Mouse (Mus musculus) adrenal gland, postnatal 4 days (tissue): ENCODE data around the gene Vkorc1. TPM values are rescaled to one million over a fixed set of nuclear protein-coding genes. Genes with fewer than 3 reads are reported as not detected.

Source experiments
- DNase-seq, 2 experiments: peaks; one replicate each; pipeline ENCODE4 v3.0.0; 2021 to 2022; ENCODE audit warnings: low spot score in 2 of 2, mixed read lengths in 2 of 2
- total RNA-seq, 2 experiments: library from RNA; stranded (reverse); gene quantifications; 2 replicates each; pipeline ENCODE4 v1.2.3; 2021

Vkorc1 gene
- total RNA-seq, 2 experiments from 2014 or later = 71.8 to 93.6 TPM

DNA sequence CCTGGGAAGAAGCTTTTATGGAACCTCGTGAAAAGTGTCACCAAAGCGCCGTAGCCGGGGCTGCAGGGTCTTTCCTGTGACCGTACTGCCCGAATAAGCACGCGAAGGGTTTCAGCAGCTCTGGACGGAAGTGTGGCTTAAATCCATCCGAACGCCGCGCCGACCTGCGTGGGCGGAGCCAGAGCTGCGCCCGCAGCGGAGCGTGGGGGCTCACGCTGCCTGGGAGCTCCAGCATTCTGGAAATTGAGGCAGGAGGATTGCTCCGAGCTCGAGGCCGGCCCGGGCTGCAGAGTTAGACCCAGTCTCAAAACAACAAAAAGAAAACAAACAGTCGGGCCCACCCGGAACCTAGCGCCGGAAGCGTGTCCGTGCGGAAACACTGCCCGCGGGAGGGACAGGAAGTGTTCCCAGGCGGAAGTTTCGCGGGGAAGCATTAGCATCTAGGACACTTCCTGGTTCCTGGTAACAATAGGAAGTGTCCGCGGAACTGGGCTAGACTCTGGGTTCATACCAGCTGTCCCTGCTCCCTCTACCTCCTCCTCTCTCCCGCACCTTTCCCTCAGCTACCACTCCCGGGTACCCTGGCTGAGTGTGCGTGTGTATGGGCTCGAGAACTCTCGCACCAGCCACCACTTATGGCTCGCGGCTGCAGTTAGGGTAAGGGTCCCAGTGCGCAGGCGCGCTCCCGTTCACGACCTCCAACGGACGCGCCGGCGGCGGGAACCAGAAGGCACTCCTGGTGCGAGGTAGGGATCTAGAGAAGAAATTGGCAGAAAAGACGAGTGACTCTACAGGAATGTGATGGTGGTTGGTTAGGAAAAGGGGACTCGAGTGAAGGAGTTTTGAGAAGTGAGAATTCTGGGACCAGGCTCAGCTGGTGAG is 18.7 kb downstream of the Vkorc1 start, which contains the start of gene Zfp668:
TSS of gene Zfp668 (minus strand) at position 362 of the 882 bp plus-strand sequence.
- DNase-seq = peak; percentile 76 to 83

DNA sequence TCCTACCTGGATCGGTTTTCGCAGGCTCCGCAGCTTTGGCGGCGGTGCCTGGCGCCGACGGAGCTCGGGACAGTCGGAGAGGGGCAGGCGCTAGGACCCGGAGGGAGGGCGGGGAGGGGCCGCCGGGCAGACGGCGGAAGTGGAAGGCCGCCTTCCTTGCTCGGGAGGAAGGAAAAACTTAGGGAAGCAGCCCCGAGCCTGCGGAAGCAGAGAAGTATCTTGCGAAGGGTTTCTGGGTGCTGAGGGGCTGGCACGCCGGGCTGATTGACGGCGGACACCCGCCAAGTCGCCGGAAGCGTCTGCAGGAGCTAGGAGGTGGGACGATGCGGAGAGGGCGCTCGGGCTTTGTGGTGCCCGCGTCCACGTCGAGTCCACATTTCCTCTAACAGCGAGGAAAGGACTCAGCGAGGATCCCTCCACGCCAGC is 19.4 kb downstream of the Vkorc1 start, which contains the start of gene Zfp646:
TSS of gene Zfp646 (plus strand) at position 181 of the 426 bp plus-strand sequence.
- peak; percentile 56 to 66 for DNase-seq

DNA sequence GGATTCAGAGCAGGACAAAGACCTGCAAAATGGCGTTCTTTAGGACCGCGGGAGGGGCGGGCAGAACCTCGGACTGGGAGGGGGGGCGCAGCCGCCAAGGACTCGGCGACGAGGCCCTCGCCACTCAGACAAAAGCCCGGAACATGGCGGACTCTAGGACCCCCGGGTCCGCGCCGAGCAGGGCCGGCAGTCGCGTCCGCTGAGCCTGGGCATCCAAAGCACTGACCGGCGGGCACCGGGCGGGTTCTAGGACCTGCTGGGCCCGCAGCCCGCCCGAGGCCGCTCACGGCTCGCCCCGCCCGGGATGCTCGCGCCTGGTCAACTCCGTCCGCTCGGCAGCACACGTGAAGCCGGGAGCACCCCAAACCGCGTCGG is 19.8 kb downstream of the Vkorc1 start:
- peak; percentile 77 to 82 for DNase-seq

DNA sequence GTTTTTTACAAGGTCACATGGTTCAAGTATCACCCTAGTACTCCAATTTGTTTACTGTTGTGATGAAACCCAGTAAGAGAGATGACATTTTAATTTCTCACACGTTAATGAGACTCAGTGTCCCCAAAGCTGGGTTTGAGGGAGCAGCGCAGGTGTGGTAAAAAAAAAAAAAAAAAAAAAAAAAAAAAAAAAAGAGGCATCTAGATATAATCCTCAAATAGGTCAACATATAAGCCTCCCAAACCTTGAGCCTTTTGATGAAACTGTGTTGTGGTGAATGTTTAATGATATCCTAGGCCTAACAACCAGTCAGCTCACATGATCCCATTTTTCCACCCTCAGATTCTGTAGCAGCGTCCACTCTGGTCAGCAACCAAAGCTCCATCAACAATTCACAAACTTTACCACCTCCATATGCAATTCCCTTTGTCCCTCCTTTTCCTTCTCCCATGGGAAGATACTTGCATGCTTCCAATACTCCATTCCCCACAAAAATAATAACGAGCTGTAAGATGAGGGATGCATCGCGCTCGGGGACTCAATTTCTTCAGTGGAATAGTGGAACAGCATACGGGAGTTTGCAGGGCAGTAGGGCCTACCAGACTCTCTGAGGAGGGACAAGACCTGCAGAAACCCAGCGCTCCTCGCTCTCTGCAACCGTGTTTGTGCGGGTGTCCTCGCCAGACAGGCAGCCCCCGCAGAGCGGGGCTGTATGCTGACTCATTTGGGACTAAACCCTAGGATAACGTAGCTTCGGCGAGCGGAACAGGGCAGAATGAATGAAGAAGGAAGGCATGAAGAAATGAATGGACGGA is 20.4 kb downstream of the Vkorc1 start:
- no peak for DNase-seq

DNA sequence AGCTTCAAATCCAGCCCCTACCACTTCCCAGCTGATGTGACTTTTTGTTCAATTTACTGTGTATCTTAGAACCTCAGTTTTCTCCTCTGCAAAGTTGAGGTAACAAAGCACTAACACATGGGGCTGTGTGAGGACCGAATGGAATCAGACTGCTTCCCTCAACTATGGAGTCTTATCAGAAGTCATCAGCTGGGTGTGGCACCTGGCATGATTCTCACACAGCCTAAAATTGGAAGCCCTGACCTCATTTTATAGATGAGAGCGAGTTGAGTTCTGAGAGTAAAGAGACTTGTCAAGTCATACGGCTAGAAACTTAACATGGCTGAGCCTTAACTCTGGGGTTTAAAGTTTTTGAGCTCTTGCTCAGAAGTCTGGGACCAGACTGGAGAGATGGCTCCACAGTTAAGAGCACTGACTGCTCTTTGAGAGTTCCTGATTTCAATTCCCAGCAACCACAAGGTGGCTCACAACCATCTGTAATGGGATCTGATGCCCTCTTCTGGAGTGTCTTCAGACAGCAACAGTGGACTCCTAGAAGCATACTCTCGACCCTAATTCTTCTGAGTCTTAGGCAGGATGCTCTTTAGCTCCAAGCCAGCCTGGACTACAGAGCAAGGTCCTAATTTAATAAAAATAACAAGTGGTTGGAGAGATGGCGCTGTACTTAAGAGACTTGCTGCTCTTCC is 25.1 kb downstream of the Vkorc1 start:
- DNase-seq = no peak

DNA sequence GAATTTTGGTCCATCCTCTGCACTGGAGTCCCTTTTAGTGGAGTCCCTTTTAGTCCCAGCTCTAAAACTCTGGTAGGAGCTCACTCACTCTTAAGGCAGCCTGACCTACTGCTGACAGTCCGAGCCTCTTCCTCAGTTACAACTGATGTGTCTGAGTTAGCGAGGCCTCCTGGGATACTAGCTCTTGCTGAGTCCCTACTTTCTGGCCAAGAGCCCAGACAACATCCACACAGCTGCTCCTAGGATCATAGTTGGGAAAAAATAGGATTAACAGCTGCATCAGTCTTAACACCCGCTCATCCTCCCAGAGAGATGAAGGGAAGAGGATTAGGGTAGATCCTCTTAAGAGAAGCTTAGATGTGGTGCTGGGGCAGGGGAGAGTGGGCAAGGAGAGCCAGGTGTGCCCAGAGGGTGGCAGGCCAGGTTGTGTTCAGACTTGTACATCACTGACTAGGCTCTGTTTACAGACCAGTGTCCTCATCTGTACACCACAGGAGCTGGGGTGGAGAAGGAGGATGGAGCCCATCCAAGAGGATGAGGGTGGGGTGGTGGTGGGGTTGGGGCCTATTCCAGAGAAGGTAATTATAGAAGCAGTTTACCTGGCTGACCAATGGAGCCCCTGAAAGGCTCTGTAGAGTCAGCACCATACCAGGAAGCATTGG is 26.1 kb downstream of the Vkorc1 start:
- DNase-seq = no peak

DNA sequence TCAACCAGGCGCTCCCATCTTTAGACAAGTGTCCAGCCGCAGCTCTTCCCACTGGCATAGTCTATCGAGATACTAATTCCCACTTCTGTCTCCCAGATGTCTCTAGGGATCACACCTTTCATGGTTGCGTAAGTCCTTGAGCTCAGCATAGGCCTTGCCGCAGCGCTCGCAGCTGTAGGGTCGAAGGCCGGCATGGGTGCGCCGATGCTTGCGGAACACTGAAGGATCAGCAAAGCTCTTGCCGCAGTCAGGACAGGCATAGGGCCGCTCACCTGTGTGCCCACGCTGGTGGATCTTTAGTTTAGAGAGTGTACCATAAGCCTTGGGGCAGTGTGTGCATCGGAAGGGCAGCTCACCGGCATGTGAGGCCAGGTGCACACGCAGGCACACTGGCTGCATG is 27.8 kb downstream of the Vkorc1 start:
- DNase-seq = no peak

DNA sequence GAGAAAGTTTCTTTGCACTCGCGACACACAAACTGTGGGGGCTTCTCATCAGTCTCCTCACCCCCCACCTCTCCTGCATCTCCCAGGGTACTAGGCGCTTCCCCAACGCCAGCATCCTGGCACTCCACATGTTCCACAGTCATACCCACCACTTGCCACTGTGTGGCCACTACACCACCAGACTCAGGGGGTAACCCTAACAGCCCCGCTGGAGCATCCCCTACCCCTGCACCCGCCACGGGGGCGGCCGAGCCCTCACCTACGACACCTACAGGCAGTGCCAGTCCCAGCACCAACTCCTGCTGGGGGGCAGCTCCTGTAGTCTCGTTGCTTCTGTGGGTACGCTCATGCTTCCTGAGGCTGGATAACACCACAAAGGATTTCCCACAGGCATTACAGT is 29.0 kb downstream of the Vkorc1 start:
- no peak for DNase-seq

DNA sequence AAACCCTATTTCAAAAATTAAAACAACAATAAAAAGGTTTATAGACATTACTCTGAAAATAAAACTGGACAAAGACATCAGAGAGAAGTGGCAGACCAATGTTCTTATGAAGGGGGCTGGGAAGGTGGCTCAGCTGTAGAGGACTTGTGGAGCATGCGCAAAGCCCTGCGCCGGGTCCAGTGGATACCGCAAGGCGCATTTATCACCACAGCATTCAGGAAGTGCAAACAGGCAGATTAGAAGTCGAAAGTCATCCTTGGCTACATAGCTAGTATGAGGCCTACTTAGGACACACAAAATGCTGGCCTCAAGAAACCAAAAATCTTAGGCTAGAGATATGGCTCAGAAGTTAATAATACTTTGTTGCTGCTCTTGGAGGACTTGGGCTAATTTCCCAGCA is 37.2 kb downstream of the Vkorc1 start:
- no peak for DNase-seq

DNA sequence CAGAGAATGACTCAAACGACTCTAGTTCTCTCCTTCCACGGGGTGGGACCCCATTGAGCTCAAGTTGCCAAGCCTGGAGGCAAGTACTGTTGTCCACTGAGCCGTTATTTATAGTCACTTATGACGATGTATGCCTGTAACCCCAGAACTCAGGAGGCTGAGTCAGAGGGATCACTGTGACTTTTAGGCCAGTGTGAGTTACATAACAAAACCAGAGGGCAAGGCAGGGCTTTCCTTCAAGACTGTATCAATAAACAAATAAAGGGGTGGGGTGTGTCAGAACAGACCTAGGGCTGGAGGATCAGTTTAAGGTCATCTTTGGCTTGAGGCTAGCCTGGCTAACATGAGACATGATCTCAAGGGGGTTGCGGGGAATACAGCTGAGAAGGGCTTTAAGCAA is 44.5 kb downstream of the Vkorc1 start:
- DNase-seq = no peak

DNA sequence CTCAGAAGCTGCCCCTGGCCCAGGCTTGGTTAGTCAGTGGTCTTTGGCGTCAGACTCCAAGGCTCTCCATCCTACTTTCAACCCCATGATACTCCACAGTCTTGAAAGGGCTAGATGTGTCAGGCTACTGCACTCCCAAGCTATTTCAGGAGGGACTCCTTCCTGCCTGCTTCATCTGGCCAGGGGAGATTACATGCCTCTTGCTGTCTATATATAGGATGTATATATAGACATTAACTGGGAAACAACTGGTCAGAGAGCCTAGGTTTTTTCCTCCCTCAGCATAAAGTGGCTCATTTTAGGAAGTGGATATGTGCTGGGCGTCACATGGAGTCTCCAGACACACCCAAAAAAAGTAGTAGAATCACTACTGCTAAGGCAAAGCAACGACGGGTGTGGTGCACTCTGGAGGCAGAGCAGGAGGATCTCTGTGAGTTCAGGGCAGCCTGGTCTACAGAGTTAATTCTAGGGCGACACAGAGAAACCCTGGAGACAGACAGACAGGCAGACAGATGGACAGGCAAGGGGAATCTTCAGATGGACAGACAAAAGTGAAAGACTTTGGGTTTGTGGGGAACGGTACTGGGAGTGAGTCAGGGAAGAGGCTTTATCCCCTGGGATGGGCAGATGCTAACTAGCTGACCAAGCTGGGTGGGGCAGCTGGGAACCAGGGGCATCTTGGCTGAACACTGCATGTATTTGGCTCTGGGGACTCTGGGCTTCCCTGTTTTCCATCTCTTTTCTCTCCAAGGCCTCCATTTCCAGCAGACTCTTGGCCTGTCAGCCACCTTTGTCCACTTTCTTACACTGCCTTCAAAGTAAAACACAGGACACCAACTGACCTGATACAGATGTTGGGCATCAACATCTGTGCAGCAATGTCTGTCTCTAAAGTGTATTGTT is 45.2 kb downstream of the Vkorc1 start:
- no peak for DNase-seq

Other genes starting within 250 kb of the Vkorc1 start
- gene Bcl7c, start 186.7 kb downstream of the Vkorc1 start, total RNA-seq = 100 to 1,000 TPM; 129 to 135 TPM
- gene Ctf1, start 182.9 kb downstream of the Vkorc1 start, total RNA-seq = 1 to 10 TPM; 5.2 to 5.4 TPM
- gene Ctf2, start 163.5 kb downstream of the Vkorc1 start, total RNA-seq = not detected
- gene Fbxl19, start 151.1 kb downstream of the Vkorc1 start, total RNA-seq = 10 to 100 TPM; 24.6 to 26.0 TPM
- 10 to 100 TPM; 26.7 to 28.9 TPM for gene Orai3, start 125.8 kb downstream of the Vkorc1 start, total RNA-seq
- gene Setd1a, start 118.9 kb downstream of the Vkorc1 start, total RNA-seq = 10 to 100 TPM; 63.9 to 64.9 TPM
- gene Gm49388, start 110.0 kb downstream of the Vkorc1 start, total RNA-seq = 1 to 10 TPM; 6.2 to 8.1 TPM
- 10 to 100 TPM; 36.9 to 49.1 TPM for gene Hsd3b7, start 95.0 kb downstream of the Vkorc1 start, total RNA-seq
- gene Stx4a, start 71.3 kb downstream of the Vkorc1 start, total RNA-seq = 100 to 1,000 TPM; 101 to 106 TPM
- 10 to 100 TPM; 11.8 to 12.2 TPM for gene Stx1b, start 71.1 kb downstream of the Vkorc1 start, total RNA-seq
- 10 to 100 TPM; 50.2 to 55.8 TPM for gene Zfp646, start 19.4 kb downstream of the Vkorc1 start, total RNA-seq
- gene Zfp668, start 18.8 kb downstream of the Vkorc1 start, total RNA-seq = 10 to 100 TPM; 13.4 to 13.7 TPM
- 1 to 10 TPM in 1 of 2 experiments, under 1 TPM in 1; 0.87 to 2.9 TPM for gene Prss53, start 4.6 kb downstream of the Vkorc1 start, total RNA-seq
- not detected for gene Gm21974, start 163 bp downstream of the Vkorc1 start, total RNA-seq
- gene Bckdk, start 8.5 kb upstream of the Vkorc1 start, total RNA-seq = 100 to 1,000 TPM; 105 to 112 TPM
- 10 to 100 TPM; 27.5 to 30.8 TPM for gene Kat8, start 16.9 kb upstream of the Vkorc1 start, total RNA-seq
- 10 to 100 TPM in 1 of 2 experiments, 1 to 10 TPM in 1; 1.2 to 13.9 TPM for gene Prss8, start 34.5 kb upstream of the Vkorc1 start, total RNA-seq
- gene Prss36, start 51.1 kb upstream of the Vkorc1 start, total RNA-seq = 1 to 10 TPM; 6.4 to 8.1 TPM
- 100 to 1,000 TPM; 555 to 559 TPM for gene Fus, start 71.8 kb upstream of the Vkorc1 start, total RNA-seq
- gene Pycard, start 98.2 kb upstream of the Vkorc1 start, total RNA-seq = 10 to 100 TPM; 14.7 to 15.3 TPM
- 1 to 10 TPM; 3.4 to 8.6 TPM for gene Trim72, start 108.3 kb upstream of the Vkorc1 start, total RNA-seq
- gene Itgam, start 167.0 kb upstream of the Vkorc1 start, total RNA-seq = 1 to 10 TPM; 3.3 to 5.6 TPM
- gene Gm49368, start 167.1 kb upstream of the Vkorc1 start, total RNA-seq = not detected
- gene Itgax, start 233.9 kb upstream of the Vkorc1 start, total RNA-seq = under 1 TPM; 0.45 to 0.59 TPM